Mouse (Mus musculus) heart, adult 2 months (tissue): ENCODE data around the gene L3mbtl4.

Source experiments
- CTCF ChIP-seq: fragments of 200-600 bp; IDR thresholded peaks from 2 replicates; pipeline ENCODE4 v1.8.1; 2022; ENCODE audit warnings: antibody characterized with exemption, mild to moderate bottlenecking, moderate library complexity
- POLR2A ChIP-seq: fragments of 200-500 bp; IDR thresholded peaks from 2 replicates; pipeline ENCODE4 v1.6.1; 2011; ENCODE audit warnings: mild to moderate bottlenecking, low read depth, low read length, control low read depth; ENCODE audit not compliant: insufficient read depth

- TF ChIP-seq POLR2A (no peak), CTCF (no peak)
Measured at GRCm38 (mm10) chr17:68288699-68289098, 15.1 kb downstream of the L3mbtl4 start.
